Mouse (Mus musculus) kidney, embryonic 14.5 days (tissue): ENCODE measurements at regions not wholly inside any gene's neighbourhood (a gene's known extent, or its start where the extent isn't known, plus 50 kb on each side); places are given as distances from the start of the nearest gene placed in this dataset. TPM values are rescaled to one million over a fixed set of nuclear protein-coding genes. Genes with fewer than 3 reads are reported as not detected.
A peak's percentile ranks its signal among the peaks of the same experiment; 100 is the strongest.

Experiments used
- ATAC-seq: fragments of 200-750 bp; cut with Nextera tagmentation; 2 replicates; pipeline ENCODE4 v1.8.0; 2017; ENCODE audit warnings: moderate number of reproducible peaks, mild to moderate bottlenecking, moderate TSS enrichment, moderate library complexity; ENCODE audit not compliant: low FRiP score, low TSS enrichment
- H3K27ac ChIP-seq: fragments of 300-500 bp; sonication (generic); 2 replicates; pipeline ENCODE4 v1.5.1; 2014; ENCODE audit warnings: low read depth, mild to moderate bottlenecking, low read length, moderate library complexity, mixed read lengths
- H3K27me3 ChIP-seq: fragments of 300-500 bp; sonication (generic); 2 replicates; pipeline ENCODE4 v1.6.1; 2014; ENCODE audit warnings: mild to moderate bottlenecking, low read length; ENCODE audit not compliant: control insufficient read depth, insufficient read depth
- H3K36me3 ChIP-seq: fragments of 300-500 bp; sonication (generic); 2 replicates; pipeline ENCODE4 v1.6.1; 2014; ENCODE audit warnings: low read length, mixed read lengths; ENCODE audit not compliant: control insufficient read depth, insufficient read depth
- H3K4me1 ChIP-seq: fragments of 300-500 bp; sonication (generic); 2 replicates; pipeline ENCODE4 v1.6.1; 2014; ENCODE audit warnings: low read length, mixed read lengths; ENCODE audit not compliant: control insufficient read depth, insufficient read depth
- H3K4me2 ChIP-seq: fragments of 300-500 bp; sonication (generic); replicated peaks from 2 replicates; pipeline ENCODE4 v1.6.1; 2014; ENCODE audit warnings: low read depth, mild to moderate bottlenecking, low read length
- H3K4me3 ChIP-seq: fragments of 300-500 bp; sonication (generic); 2 replicates; pipeline ENCODE4 v1.5.1; 2014; ENCODE audit warnings: mild to moderate bottlenecking, low read length
- H3K9ac ChIP-seq: fragments of 300-500 bp; sonication (generic); 2 replicates; pipeline ENCODE4 v1.6.1; 2014; ENCODE audit warnings: low read depth, mild to moderate bottlenecking, low read length, moderate library complexity
- H3K9me3 ChIP-seq: fragments of 300-500 bp; sonication (generic); 2 replicates; pipeline ENCODE4 v1.6.1; 2016; ENCODE audit warnings: low read length; ENCODE audit not compliant: control insufficient read depth
- WGBS: fragments of 180-500 bp; shearing (Covaris S2); extraction: QIAGEN DNeasy Blood & Tissue Kit; methylation state at CpG from one replicate; pipeline ENCODE4 v1.1.7; 2014; 5-methylcytosine and 5-hydroxymethylcytosine counted together
- microRNA-seq: library from miRNA; unstranded; fragments of <30 nt; microRNA quantifications from one replicate; pipeline ENCODE4, GENCODE M21; 2016

DNA sequence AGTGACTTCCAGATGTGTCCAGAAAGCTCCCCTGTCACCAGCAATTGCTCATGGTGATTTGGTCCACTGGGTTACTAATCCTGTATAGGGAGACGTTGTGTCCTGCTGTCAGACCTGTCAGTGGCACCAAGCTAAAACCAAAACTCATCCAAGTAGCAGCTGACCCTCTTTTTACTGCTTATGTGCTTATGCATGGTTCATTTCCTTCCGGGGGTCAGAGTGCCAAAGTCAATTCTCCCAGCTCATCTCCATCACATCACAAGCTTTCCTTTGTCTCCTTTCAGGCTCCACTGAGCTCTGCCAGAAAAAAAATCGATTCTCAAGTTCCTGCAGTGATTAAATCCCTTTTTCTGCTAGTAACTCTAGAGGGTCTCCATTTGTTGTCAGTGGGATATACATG, 244.2 kb downstream of the Atp6ap1l start:
- Histone ChIP-seq H3K27me3 (no peaks in the 10 kb centered on the region), H3K4me2 (no peak overlapping the region), H3K27ac (no peak overlapping the region), H3K4me1 (0 out of 2 replicates have a peak, but pooled peaks cover 5% of the 10 kb centered on the region), H3K9me3 (peaks cover 3% of the 10 kb centered on the region; the same call in 1 of the 2 replicates), H3K36me3 (no peaks in the 10 kb centered on the region), H3K4me3 (no peak overlapping the region), H3K9ac (no peak overlapping the region)
- 9% methylated on average over 3 of the region's 3 CpGs for WGBS
- ATAC-seq: peak; percentile 92

- H3K9me3 ChIP-seq: peaks cover 3% of the 10 kb centered on the region; the same call in 1 of the 2 replicates
- WGBS: 17% methylated on average over 5 of the region's 5 CpGs
- H3K9ac ChIP-seq: no peak overlapping the region
- no peak overlapping the region for H3K4me3 ChIP-seq
- H3K36me3 ChIP-seq: no peaks in the 10 kb centered on the region
- no peak overlapping the region for H3K4me2 ChIP-seq
- no peaks in the 10 kb centered on the region for H3K27me3 ChIP-seq
- peak; percentile 82 for ATAC-seq
- H3K27ac ChIP-seq: peak overlapping the region; percentile 4; the same call in 1 of the 2 replicates
- H3K4me1 ChIP-seq: 0 out of 2 replicates have a peak, but pooled peaks cover 5% of the 10 kb centered on the region
Measured at GRCm38 (mm10) chr13:90659087-90659486, 246.1 kb downstream of the Atp6ap1l start.

- no peaks in the 10 kb centered on the region for H3K4me1 ChIP-seq
Measured at GRCm38 (mm10) chr13:90646356-90646755, 258.8 kb downstream of the Atp6ap1l start.

GRCm38 (mm10) chr13:90644216-90644615, 260.9 kb downstream of the Atp6ap1l start:
- Histone ChIP-seq H3K27me3 (no peaks in the 10 kb centered on the region), H3K4me3 (no peak overlapping the region), H3K4me2 (no peak overlapping the region), H3K9ac (no peak overlapping the region), H3K27ac (no peak overlapping the region), H3K4me1 (no peaks in the 10 kb centered on the region), H3K36me3 (no peaks in the 10 kb centered on the region), H3K9me3 (no peaks in the 10 kb centered on the region)
- ATAC-seq: no peak

More at GRCm38 (mm10) chr13:90646356-90646755, 258.8 kb downstream of the Atp6ap1l start:
- Histone ChIP-seq H3K36me3 (no peaks in the 10 kb centered on the region), H3K27ac (no peak overlapping the region), H3K9me3 (no peaks in the 10 kb centered on the region), H3K4me2 (no peak overlapping the region), H3K4me3 (no peak overlapping the region), H3K27me3 (no peaks in the 10 kb centered on the region), H3K9ac (no peak overlapping the region)
- ATAC-seq: no peak
- WGBS: 72% methylated on average over 4 of the region's 4 CpGs

- no peak for ATAC-seq
- Histone ChIP-seq H3K27me3 (no peaks in the 10 kb centered on the region), H3K4me1 (no peaks in the 10 kb centered on the region), H3K4me2 (no peak overlapping the region), H3K4me3 (no peak overlapping the region), H3K36me3 (no peaks in the 10 kb centered on the region), H3K9ac (no peak overlapping the region), H3K9me3 (no peaks in the 10 kb centered on the region), H3K27ac (no peak overlapping the region)
- 82% methylated on average over 4 of the region's 4 CpGs for WGBS
Measured at GRCm38 (mm10) chr13:90643575-90644215, 261.5 kb downstream of the Atp6ap1l start.

- no peaks in the 10 kb centered on the region for H3K4me1 ChIP-seq
- no peaks in the 10 kb centered on the region for H3K27me3 ChIP-seq
- H3K27ac ChIP-seq: no peak overlapping the region
- no peaks in the 10 kb centered on the region for H3K36me3 ChIP-seq
- H3K4me3 ChIP-seq: no peak overlapping the region
- H3K9me3 ChIP-seq: no peaks in the 10 kb centered on the region
- no peak overlapping the region for H3K9ac ChIP-seq
- no peak overlapping the region for H3K4me2 ChIP-seq
- 63% methylated on average over 4 of the region's 4 CpGs for WGBS
- no peak for ATAC-seq
Measured at GRCm38 (mm10) chr13:90643109-90643508, 262.0 kb downstream of the Atp6ap1l start.

- Histone ChIP-seq H3K27me3 (no peaks in the 10 kb centered on the region), H3K4me3 (no peak overlapping the region), H3K4me2 (no peak overlapping the region), H3K27ac (no peak overlapping the region), H3K9ac (no peak overlapping the region), H3K4me1 (no peaks in the 10 kb centered on the region), H3K36me3 (no peaks in the 10 kb centered on the region), H3K9me3 (no peaks in the 10 kb centered on the region)
- ATAC-seq: no peak
- WGBS: 77% methylated on average over 5 of the region's 5 CpGs
Measured at GRCm38 (mm10) chr13:90642206-90642823, 262.8 kb downstream of the Atp6ap1l start.

Small RNAs in the stretch of these regions (microRNA-seq; reads per million reads assigned to microRNA genes)
- not detected for gene Gm44338
